Mouse (Mus musculus): ENCODE measurements around the gene Ces1a.

Ces1a gene

DNA sequence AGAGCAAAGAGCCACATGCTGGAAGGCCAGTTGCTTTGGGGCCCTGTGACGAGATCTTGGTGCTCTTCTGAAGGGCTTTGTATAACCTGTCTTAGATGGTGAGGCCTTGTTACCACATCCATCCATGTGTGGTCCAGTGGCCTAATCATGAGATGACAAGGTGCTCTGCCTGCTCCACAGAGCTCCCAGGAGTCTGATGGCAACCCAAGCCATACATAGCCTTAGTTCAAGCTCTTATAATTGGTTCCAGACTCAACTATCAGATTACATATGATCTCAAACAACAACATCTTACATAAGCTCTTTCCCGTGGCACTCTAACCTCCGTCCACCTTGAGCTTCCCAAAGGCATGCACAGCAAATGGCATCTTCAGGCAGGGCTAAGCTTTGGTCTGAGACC, at the start of gene Ces1a:
Gene Ces1a (minus strand): TSS at position 101 of the 400 bp plus-strand sequence.
- no peak for DNase-seq

DNA sequence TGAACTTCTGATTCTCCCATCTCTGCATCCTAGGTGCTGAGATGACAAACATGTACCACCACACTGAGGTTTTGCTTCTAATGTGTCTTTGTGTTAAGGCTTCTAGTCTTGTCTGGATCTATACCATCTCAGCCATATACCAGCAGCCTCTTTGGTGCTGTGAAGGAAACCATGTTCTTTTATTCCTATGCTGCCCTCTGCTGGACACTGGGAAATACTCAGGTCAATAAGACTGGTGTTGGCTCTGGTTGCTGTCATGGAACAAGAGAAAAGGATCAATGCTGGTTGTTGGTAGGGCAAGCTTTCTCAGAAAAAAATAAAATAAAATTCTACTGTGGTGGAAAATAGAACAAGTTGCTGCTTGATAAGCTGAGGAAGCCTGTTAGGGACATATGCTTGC, 47.4 kb upstream of the Ces1a start:
- peak; percentile 9 for DNase-seq

DNA sequence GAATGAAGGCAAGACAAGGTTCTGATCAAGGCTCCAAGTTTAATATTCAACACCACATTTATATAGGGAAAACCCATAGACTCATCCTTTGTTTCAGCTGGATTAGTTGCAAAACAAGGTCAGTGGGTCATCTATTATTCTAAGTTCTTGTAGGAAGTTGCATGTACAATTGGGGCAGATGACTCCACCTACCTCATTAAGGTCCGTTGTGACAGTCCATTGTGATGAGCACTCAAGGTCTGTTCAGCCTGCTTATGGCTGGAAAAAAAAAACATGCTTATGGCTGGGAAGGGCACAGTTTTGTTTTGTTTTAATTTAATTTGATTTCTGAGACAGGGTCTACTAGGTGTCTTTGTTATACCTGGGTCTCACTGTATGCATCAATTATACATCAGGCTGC, 43.3 kb upstream of the Ces1a start:
- DNase-seq, result no peak

DNA sequence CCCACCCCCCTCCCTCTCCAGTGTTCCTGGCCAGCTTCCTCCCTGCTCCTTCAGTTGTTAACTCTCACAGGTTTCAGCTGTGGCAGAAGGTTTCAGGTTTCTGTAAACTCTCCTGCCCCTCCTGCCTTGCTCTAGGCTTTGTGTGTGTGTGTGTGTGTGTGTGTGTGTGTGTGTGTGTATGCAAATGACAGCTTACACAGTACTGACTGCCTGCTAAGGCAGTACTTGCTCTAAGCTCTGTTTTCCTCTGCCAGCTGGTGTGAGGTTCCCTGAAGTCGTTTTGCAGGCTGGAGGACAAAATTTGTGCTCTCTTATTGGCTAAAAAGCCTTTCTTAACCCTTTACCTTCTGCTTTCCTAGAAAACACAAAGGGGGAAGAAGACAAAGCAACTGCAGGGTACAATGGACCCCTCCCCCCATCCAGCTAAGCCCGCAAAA, 40.7 kb upstream of the Ces1a start:
- no peak for DNase-seq

DNA sequence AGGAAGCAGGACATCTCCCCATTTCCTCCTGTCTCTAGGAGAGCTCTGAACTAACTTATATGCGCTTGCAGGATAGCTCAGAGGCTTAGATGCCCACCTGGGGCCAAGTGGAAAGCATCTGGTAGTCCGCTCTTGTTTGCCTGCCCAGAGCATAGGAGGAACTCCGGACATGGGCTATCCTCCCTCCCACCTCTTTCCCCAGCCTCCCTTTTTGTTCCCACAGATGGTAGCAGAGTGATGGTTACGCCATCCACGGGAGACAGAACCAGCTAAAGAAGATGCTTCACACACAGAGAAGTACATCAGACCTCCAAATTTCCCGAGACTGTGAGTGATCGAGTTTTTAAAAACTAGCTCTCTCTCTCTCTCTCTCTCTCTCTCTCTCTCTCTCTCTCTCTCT, 40.2 kb upstream of the Ces1a start:
- DNase-seq, result no peak

DNA sequence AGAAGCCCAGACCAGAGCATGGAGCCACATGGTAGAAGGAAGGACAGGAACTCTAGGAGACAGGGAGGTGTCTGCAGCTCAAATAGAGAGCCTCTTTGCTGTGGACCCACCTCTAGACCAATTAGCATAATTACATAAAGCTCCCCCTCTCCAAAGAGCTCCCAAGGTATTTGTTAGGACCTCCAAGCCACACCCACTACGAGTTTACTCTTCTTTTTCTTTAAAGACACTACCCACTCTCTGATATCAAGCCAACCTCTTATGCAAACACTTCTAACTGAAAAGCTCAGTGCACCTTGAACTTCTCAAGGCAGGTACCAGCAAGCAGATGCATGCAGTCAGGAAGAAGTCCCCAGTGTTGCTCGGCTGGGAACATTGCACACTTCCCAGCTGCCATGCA, 31.9 kb upstream of the Ces1a start, which contains the start of gene Ces1b:
Gene Ces1b (minus strand): TSS at position 131 of the 400 bp plus-strand sequence.
- DNase-seq, result no peak

DNA sequence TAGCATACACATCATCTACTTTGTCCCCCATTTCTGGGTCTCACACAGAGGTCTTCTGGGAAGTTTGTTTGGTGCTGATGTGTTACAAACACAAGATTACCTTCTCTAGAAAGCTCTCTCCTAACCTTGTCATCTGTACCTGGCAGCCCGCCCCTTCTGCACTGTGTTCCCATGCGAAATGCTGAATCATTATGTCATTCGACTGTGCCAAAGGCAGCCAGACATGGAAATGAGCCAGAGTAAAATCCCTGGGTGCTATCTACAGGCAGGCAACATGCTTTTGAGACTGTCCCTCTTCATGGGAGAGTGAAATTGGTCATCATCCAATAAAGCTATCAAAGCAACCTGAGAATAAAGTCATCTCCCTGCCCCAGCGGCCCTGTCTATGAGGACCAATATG, 27.3 kb upstream of the Ces1a start:
- no peak for DNase-seq

DNA sequence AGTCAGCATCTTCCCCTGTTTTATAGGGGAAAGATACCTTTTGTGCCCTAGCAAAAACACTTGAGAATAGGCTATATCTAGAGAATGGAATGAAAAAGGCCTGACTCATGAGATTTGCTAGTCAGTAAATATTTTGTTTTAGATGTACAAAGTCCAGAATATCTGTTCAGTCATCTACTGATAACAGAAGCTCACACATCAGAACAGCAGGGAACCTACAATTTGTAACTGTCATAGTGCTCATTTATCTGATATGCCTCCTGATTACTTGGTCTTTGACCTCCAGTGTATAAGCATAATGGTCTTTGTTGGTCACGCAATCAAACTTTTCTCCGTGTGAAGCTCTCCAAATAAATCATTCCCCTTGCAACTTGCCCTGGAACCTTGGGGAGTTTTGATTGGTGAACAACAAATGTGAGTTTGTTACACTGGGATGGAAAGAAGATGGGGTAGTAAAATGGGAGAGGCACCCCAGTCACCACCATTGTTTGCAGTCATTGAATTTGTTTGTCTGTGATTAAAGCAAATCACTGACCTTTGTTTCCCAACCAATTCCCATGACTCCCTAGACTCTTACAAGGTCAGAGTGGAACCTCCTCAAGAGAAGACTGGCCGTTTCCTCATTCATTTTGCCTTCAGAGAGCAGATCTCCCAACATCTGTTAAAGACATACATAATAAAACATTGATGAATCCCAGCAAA, 15.6 kb upstream of the Ces1a start:
- no peak for DNase-seq

DNA sequence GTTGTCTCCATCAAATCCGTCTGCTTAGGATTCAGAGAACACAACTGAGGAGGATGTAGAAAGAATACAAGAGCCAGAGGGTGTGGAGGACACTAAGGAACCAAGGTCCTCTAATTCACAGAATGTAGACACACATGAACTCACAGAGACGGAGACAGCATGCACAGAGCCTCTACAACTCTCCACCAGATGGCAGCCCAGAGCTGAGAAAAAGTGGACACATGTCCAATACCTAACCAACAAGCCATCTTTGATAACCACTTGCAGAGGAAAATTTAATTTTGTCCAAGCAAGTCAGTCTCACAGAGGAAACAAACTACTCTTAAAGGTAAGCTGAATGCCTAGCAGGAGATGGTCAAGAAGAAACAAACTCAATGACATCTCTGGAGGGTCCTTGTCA, 11.2 kb upstream of the Ces1a start:
- DNase-seq, result peak; percentile 30

DNA sequence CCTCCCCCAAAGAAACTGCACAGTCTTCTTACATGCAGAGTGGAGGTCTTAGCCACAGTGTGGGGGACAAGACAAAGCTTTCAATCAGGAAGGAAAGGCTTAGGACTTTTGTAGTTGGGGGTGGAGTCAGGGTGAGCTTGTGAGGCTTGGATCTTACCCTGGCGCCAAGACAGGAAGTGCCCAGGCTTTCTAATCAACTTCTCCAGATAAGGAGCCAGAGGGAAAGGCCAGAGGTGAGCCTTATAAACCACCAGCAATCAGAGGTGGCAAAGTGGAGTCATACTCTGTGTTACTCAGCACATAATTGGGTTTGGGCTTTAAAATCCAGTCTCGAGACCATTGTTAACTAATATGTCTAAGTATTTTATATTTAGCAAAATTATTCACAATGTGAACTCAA, 7.2 kb upstream of the Ces1a start:
- no peak for DNase-seq

DNA sequence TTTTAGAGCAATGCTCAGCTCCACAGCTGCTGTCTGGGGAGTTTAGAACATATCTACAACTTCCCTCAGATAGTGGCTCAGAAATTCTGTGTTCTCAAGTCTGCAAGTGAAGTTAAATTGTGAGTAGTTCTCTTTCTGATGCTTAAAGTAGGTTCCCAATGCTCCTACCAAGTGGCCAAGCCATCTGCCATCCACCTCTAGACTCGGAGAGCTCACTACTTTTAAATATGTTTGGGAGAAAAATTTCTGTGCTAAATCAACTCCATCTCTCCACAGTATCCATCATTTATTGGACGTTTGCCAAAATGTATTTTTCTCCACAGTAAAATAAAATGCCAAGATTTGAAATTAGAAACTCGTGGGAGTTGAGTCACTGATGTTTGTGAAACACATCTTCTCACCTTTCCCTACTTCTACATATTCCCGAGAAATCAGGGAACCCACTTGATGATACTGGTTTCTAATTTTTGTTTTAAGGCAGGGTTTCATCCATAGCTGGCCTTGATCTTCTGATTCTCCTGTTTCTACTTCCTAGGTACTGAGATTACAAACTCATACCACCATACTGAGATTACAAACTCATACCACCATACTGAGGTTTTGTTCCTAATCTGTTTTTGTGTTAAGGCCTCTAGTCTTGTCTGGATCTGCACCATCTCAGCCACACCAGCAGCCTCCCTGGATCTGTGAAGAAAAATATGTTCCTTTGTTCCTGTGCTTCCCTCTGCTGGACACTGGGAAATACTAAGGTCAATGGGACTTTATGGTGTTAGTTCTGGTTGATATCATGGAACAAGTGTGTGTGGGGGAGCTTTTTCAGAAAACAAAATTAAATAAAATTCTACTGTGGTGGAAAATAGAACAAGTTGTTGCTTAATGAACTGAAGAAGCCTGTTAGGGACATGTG, 771 bp upstream of the Ces1a start:
- DNase-seq, result no peak

DNA sequence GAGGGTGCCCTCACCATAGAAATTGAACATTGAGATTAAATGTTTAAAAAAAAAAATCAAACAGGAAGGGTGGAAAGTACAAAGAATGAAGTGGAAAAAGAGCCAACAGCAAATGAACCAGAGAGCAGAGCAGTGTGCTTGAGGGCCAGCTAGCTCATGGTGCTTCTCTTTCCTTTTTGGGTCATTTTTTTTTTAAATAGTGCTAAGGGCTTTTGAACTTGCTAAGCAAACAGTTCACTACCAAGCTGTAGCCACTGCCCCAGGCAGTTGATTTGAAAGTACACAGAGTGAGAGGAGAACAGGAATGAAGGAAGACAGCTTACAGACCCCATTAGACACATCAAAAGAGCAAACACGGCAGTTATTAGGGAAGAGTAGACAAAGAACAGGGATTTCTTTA, 4.9 kb downstream of the Ces1a start:
- DNase-seq, result no peak

DNA sequence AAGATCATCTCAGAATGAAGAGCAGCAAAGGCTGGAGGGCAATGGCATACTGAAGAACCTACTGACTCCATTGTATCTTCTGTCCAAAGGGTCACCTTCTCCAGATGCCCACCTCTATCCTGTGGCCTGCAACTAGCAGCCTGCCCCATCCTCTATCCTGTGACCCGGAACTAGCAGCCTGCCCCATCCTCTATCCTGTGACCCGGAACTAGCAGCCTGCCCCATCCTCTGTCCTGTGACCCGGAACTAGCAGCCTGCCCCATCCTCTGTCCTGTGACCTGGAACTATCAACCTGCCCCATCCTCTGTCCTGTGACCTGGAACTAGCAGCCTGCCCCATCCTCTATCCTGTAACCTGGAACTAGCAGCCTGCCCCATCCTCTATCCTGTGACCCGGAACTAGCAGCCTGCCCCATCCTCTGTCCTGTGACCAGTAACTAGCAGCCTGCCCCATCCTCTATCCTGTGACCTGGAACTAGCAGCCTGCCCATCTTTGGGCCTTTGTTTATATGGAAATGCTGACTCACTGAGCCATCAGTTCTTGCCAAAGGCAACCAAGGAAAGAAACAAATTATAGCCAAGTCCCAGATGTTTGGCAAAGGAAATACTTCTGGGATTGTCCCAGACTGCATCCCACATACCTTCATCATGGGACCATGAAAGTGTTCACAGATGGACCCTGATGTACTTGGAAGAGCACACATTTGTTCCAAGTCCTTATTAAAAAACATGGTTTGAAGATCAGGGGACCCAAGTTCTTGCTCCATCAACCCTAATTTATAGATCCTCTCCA, 7.0 kb downstream of the Ces1a start:
- no peak for DNase-seq

DNA sequence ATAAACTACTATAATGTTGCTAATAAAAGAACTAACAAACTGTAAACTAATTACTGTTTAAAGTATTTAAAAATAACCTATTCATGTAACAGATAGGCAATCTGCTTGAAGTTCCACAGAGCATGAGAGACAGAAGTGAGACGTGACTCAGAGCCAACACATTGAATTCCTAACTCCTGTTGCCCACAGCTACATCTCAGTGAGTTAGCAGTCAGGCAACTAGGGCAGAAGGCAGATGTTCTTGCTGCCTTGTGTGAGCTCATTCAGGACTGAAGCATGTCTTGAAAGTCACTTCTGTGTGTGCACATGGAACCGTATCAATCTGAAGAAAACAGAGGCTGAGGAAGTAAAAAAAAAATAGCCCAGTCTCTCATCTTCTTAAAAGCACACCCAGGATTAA, 7.7 kb downstream of the Ces1a start:
- no peak for DNase-seq

DNA sequence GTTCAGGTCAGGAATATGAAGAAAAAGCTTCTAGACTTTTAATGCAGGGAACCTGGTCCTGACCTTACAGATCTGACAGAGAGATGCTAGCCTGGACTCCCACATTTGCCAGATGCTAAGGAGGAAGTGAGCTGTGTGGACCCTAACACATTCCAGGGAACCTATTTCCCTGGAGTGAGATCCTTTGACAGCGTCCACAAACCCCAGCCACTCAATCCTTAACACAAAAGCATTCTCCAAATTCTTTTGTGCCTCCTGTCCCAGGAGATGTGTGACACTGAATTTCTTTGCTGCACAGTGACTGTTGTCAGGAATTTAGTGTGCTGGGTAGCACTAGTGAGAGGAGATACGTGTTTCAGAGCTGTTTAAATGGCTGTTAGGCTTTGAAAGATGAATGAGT, 9.2 kb downstream of the Ces1a start:
- no peak for DNase-seq

DNA sequence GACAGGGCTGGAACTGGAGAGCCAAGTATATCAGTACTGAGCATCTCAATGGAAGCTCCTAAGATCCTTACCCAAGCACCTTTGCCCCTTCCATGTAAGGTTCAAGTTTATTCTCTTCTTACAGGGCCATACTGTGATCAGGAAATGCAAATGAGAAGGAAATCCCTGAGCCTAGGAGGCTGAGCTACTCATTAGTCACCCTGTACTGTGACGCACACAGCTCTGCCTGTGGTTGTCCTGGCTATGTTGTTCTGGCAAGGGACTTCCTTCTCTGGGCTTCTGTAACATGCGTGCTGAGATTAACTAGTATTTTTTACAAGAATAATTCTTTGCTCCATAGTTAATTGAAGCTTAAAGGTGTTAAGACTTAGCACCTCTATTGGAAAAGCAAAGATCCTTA, 17.3 kb downstream of the Ces1a start:
- no peak for DNase-seq

DNA sequence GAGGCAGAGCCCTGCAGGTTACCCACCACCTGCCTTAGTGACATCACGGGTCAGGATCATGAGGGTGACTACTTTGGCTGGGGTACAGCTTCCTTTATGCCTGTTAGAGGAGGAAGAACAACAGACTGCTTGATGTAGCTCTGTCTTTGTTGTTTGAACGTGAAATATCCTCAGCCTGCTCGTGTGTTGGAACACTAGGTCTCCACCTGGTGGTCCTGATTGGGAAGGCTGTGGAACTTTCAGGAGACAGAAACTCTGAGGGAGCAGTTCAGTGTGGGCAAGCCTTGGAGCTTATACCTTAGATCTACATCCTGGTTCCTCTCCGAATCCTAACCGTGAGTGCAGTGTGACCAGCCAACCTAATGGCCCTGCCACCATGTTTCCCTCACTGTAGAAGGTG, 26.3 kb downstream of the Ces1a start:
- DNase-seq, result no peak

DNA sequence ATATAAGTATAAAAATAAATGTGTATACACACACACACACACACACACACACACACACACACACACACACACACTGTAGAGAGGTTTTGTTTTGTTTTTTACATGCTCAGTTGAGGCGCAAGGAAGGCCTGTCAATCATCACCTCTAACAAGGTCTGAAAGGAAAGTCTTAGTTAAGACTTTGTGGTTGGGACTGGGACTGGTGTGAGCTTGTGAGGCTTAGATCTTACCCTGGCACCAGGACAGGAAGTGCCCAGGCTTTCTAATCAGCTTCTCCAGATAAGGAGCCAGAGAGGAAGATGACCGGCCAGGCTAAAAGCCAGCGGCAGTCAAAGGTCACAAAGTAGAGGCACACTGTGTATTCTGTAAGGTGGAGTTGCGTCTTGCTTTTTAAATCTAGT, 33.7 kb downstream of the Ces1a start:
- DNase-seq, result no peak

DNA sequence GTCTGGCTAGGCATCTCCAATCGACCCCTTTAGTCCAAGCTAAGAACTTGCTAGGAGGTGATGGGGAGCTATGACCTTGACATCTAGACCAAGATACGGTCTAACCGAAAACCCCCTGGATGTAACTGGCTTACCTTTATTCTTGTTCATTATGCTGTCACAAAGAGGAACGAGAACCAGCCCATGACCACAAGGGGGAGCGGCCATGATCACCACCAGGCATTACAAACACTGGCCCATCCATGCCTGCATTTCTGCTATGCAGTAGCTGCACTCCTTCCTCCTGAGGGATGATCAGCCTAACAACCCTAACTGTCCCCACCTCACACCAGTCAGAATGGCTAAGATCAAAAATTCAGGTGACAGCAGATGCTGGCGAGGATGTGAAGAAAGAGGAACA, 35.8 kb downstream of the Ces1a start:
- no peak for DNase-seq

DNA sequence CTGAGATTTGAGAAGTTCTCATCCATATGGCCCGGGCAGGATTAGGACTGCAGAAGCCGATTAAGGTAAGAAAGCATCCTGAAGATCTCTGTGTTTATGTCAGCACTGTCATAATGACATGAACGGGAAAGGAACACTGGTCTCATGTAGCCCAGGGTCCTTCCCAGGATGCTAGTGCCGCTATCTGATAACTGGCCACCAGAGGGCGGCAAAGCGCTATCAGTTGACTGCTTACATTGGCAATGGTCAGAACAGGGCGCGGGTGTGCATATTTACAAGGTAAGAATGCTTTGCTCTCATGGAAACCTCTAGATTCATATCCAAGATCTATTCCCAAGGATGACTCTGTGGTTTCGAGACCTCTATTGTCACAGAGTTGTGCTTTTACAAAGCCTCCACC, 36.6 kb downstream of the Ces1a start:
- peak; percentile 86 for DNase-seq

DNA sequence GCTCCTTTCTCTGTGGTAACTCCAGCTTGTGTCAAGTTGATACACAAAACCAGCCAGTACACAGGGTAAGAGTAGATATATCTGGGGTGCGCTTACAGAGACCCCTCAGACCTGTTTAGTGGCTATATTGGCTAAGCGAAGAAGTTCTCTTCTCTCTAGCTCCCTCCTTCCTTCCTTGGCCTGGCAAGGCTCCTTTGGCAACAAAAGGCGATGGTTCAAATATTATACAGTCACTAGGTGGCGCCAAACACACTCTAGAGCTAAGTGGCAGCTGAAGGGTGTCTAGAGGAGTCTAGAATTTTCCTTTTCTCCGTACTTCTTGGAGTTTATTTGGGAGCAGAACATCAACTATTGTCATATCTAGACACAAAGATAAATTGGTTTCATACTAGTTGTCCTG, 37.7 kb downstream of the Ces1a start:
- peak; percentile 29 for DNase-seq

DNA sequence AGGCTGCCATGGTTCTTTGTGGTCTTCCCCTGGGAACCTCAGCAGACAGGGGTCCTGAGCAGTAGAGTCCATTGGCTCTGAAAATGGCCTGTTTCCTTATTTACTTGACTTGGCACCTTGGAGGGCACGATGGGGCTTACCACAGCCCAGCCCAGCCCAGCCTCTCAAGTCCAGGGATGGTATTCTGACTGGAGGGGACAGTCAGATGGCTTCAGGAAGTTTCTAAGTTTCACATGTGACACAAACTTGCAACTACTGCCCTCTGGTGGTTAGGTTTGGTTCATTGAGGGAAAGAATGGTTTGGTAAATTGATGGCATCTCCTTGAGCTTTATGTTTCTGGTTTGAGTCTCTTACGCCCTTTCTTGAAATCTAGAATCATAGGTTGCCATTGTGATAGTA, 49.4 kb downstream of the Ces1a start:
- peak; percentile 34 for DNase-seq

DNA sequence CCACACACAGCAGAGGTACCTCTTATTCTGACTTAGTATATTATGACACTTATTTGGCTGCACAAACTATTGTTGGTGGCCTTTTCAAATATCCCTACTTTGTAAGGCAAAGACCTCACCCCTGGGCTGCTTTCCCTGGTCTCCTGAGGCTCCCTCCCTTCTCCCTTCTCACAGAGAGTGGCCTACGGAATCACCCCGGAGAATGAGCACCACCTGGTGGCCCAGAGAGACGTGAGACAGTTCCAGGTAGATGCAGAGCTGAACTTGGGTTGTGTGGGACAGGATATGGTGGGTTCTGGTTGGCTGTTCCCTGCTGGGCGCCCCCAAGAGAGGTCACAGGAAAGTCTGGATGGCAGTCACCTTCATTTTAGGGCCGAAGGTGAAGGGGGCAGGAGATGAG, 51.2 kb downstream of the Ces1a start:
- DNase-seq, result peak; percentile 43

DNA sequence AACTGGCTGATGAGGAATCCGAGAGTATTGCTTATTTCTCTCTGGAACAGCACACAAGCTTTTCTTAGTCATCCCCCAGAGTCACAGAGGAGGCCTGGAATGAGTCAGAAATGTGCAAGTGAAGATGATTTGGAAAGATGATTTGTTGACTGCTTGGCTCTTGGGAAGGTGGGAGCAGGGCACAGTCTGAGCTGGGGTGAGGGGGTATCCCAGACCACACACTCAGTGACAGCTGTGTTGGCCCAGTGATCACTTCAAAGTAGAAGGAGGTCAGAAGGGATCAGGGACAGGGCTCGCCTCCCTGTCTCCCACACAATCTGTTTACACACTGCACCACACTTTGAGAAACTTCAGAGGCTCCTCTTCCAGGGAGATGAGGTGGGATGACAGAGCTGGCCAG, 63.6 kb downstream of the Ces1a start:
- DNase-seq, result no peak

Data from thymus, postnatal 4 days (tissue).